8 mouse cellular contexts compared by ENCODE assay signal in genomic region chr9:106475663-106476001, GRCm38 (mm10). TPM values are rescaled to one million over a fixed set of nuclear protein-coding genes. Genes with fewer than 3 reads are reported as not detected.
DNase-seq lines count a peak whose midpoint lies in the region; ATAC-seq and TF ChIP-seq lines count a peak whose summit lies in the region.

Gene Rrp9 (plus strand): TSS chr9:106475963.

- H3K9me3 ChIP-seq in kidney, embryonic 16.5 days (ENCODE audit: low read length): no peaks in the 10 kb centered on the region
- H3K9me3 ChIP-seq in forebrain, embryonic 12.5 days: no peaks in the 10 kb centered on the region
- H3K9me3 ChIP-seq in midbrain, embryonic 15.5 days: no peaks in the 10 kb centered on the region

- ATAC-seq in kidney, embryonic 16.5 days (ENCODE audit: low FRiP score, low TSS enrichment): no peak
- no peak for ATAC-seq in Patski
- no peak for ATAC-seq in forebrain, embryonic 12.5 days (ENCODE audit: low FRiP score)
- ATAC-seq in midbrain, embryonic 15.5 days (replicated peaks): no peak

- in situ Hi-C loops in Patski (cut with MboI; ENCODE audit: low pct_unique_long_range_greater_than_20kb): loop anchor here (5.0 kb wide), 2 partner anchors 38 to 103 kb away; partner anchors contain the start of gene Acy1

- POLR2A ChIA-PET in Patski (lab: Charles Lee): interaction anchor here (1.1 to 2.0 kb wide), 4 partner anchors 22 to 314 kb away, joined by 3 to 12 read pairs (median 5); partner anchors contain the start of genes Pcbp4 and Rad54l2

- peaks cover 45% of the 10 kb centered on the region for H3K4me1 ChIP-seq in kidney, embryonic 16.5 days (ENCODE audit: insufficient read depth, low read length)
- H3K4me1 ChIP-seq in forebrain, embryonic 12.5 days: peaks cover 42% of the 10 kb centered on the region
- peaks cover 32% of the 10 kb centered on the region for H3K4me1 ChIP-seq in midbrain, embryonic 15.5 days

- peaks cover 2% of the 10 kb centered on the region for H3K36me3 ChIP-seq in kidney, embryonic 16.5 days (ENCODE audit: insufficient read depth, low read length)
- H3K36me3 ChIP-seq in forebrain, embryonic 12.5 days (replicated peaks): peaks cover 7% of the 10 kb centered on the region
- no peaks in the 10 kb centered on the region for H3K36me3 ChIP-seq in midbrain, embryonic 15.5 days (replicated peaks)

- no peak for TF ChIP-seq CTCF in Patski (IDR thresholded peaks at IDR 0.05)

- H3K27ac ChIP-seq in kidney, embryonic 16.5 days (ENCODE audit: low read length): peak within 1 kb of the TSS; percentile 63
- H3K27ac ChIP-seq in forebrain, embryonic 12.5 days: no peak within 1 kb of the TSS
- H3K27ac ChIP-seq in midbrain, embryonic 15.5 days: 0 out of 2 replicates have a peak within 1 kb of the TSS, but pooled peaks have one; percentile 51

- H3K9ac ChIP-seq in kidney, embryonic 16.5 days (replicated peaks; ENCODE audit: low read length): peak within 1 kb of the TSS; percentile 55
- peak within 1 kb of the TSS; percentile 45; the same call in 1 of the 2 replicates for H3K9ac ChIP-seq in forebrain, embryonic 12.5 days
- peak within 1 kb of the TSS; percentile 26 for H3K9ac ChIP-seq in midbrain, embryonic 15.5 days

- CTCF ChIA-PET in Patski (lab: Charles Lee): interaction anchor here (0.9 to 3.7 kb wide), 10 partner anchors 18 to 270 kb away, joined by 3 to 33 read pairs (median 5); partner anchors contain the start of genes Abhd14a and Rpl29

- intact Hi-C loops in heart, postnatal 36 days (cut with DNase I): loop anchor here (1.0 to 5.0 kb wide), 7 partner anchors 27 to 318 kb away; partner anchors contain the start of genes Glyctk and Rpl29
- intact Hi-C loops in left cerebral cortex, postnatal 14 days (cut with DNase I): loop anchor here (2.0 kb wide), 1 partner anchor 29 kb away; the partner anchor contains the start of genes Abhd14a and Abhd14b

- DNase-seq in kidney, postnatal 36 days: no peak
- DNase-seq in Patski (ENCODE audit: low read depth, low spot score): no peak
- DNase-seq in heart, postnatal 36 days: no peak
- DNase-seq in left cerebral cortex, postnatal 14 days (ENCODE audit: low spot score in 2 of 2): no peak
- DNase-seq in ovary, adult 18-20 months (ENCODE audit: low spot score): no peak

- 83% methylated on average over 10 of the region's 10 CpGs for WGBS in kidney, embryonic 16.5 days
- WGBS in forebrain, embryonic 12.5 days: 88% methylated on average over 10 of the region's 10 CpGs
- WGBS in midbrain, embryonic 15.5 days: 87% methylated on average over 10 of the region's 10 CpGs

- H3K4me3 ChIP-seq in kidney, embryonic 16.5 days (ENCODE audit: low read length): peak within 1 kb of the TSS; percentile 3
- H3K4me3 ChIP-seq in forebrain, embryonic 12.5 days (replicated peaks): peak within 1 kb of the TSS; percentile 73; the same call in 1 of the 2 replicates
- peak within 1 kb of the TSS; percentile 72 for H3K4me3 ChIP-seq in midbrain, embryonic 15.5 days

- peak within 1 kb of the TSS; percentile 37 for H3K4me2 ChIP-seq in kidney, embryonic 16.5 days (replicated peaks; ENCODE audit: low read depth, low read length)
- peak within 1 kb of the TSS; percentile 31 for H3K4me2 ChIP-seq in forebrain, embryonic 12.5 days
- H3K4me2 ChIP-seq in midbrain, embryonic 15.5 days: peak within 1 kb of the TSS; percentile 34

- H3K27me3 ChIP-seq in kidney, embryonic 16.5 days (ENCODE audit: insufficient read depth, low read length): no peaks in the 10 kb centered on the region
- no peaks in the 10 kb centered on the region for H3K27me3 ChIP-seq in Patski
- H3K27me3 ChIP-seq in forebrain, embryonic 12.5 days: peaks cover 14% of the 10 kb centered on the region; the same call in 1 of the 2 replicates
- no peaks in the 10 kb centered on the region for H3K27me3 ChIP-seq in midbrain, embryonic 15.5 days (replicated peaks)

RNA-seq across cellular contexts. Expression of gene Rrp9, which starts in this region (rescaled TPM):
- 56.2 and 59.5 TPM in 2 replicates for polyA plus RNA-seq in kidney, embryonic 16.5 days (2015; fragmentation: Nextera tagmentation; extraction: Ambion mirVana)
- polyA plus RNA-seq in Patski (2021): 29.9 TPM
- polyA plus RNA-seq in forebrain, embryonic 12.5 days (2016; fragmentation: Nextera tagmentation; extraction: Ambion mirVana): 52.3 and 56.0 TPM in 2 replicates
- total RNA-seq in heart, postnatal 36 days (2021): 10 to 100 TPM; 24.9 to 27.7 TPM
- 10 to 100 TPM; 34.1 to 47.5 TPM for total RNA-seq in left cerebral cortex, postnatal 14 days (2021)
- polyA plus RNA-seq in midbrain, embryonic 15.5 days (2015; fragmentation: Nextera tagmentation; extraction: Ambion mirVana): 51.2 and 52.3 TPM in 2 replicates

Comparison
In these comparisons a context has a peak if more than half of its experiments do, and no peak if none do; other contexts are left out.
1. H3K4me3 ChIP-seq: peak in every context shown above with its lines; median percentile 73 in forebrain, embryonic 12.5 days; 72 in midbrain, embryonic 15.5 days; 3 in kidney, embryonic 16.5 days.